Mouse (Mus musculus) ES-E14 (cell line): Measurements from ENCODE around the gene Eif4e1b. TPM values are rescaled to one million over a fixed set of nuclear protein-coding genes. Genes with fewer than 3 reads are reported as not detected.

ENCODE experiments used
- DNase-seq: peaks from one replicate; pipeline ENCODE4 v3.0.0-alpha.2; 2013; ENCODE audit warnings: low read depth, low spot score
- H3K27ac ChIP-seq: 2 replicates; pipeline ENCODE4 v1.5.1; 2012; ENCODE audit warnings: low read depth, mild to moderate bottlenecking, low read length, moderate library complexity, mixed read lengths; ENCODE audit not compliant: poor library complexity, insufficient read depth, severe bottlenecking
- H3K36me3 ChIP-seq: 2 replicates; pipeline ENCODE4 v1.6.1; 2012; ENCODE audit warnings: mild to moderate bottlenecking, low read length, moderate library complexity, mixed read lengths; ENCODE audit not compliant: control insufficient read depth, poor library complexity, insufficient read depth, severe bottlenecking
- H3K4me1 ChIP-seq, 2 experiments: fragments of 150-350 bp in 1 of 2; sonication (generic) in 1 of 2; 2 replicates each; pipeline ENCODE4 v1.6.1; 2012; ENCODE audit warnings: low read length in 2 of 2, mild to moderate bottlenecking in 1 of 2, mixed read lengths in 1 of 2; ENCODE audit not compliant: control insufficient read depth in 2 of 2, insufficient read depth in 2 of 2, poor library complexity in 1 of 2
- H3K4me3 ChIP-seq, 2 experiments: fragments of 150-350 bp in 1 of 2; sonication (generic) in 1 of 2; 2 replicates each; pipeline ENCODE4 v1.5.1; 2012; ENCODE audit warnings: low read length in 2 of 2, low read depth in 1 of 2, mild to moderate bottlenecking in 1 of 2, mixed read lengths in 1 of 2; ENCODE audit not compliant: insufficient read depth in 1 of 2, poor library complexity in 1 of 2, severe bottlenecking in 1 of 2
- H3K9ac ChIP-seq: 2 replicates; pipeline ENCODE4 v1.6.1; 2012; ENCODE audit warnings: low read depth, mild to moderate bottlenecking, low read length, mixed read lengths; ENCODE audit not compliant: poor library complexity, insufficient read depth, severe bottlenecking
- H3K9me3 ChIP-seq: fragments of 150-350 bp; sonication (generic); 2 replicates; pipeline ENCODE4 v1.6.1; 2012; ENCODE audit warnings: low read depth, mild to moderate bottlenecking, low read length; ENCODE audit not compliant: control insufficient read depth, insufficient read depth
- CHD2 ChIP-seq: IDR thresholded peaks from 2 replicates; pipeline ENCODE4 v1.6.1; 2014; ENCODE audit warnings: mild to moderate bottlenecking, low read depth, low read length, inconsistent platforms
- HCFC1 ChIP-seq: IDR thresholded peaks from 2 replicates; pipeline ENCODE4 v1.6.1; 2012; ENCODE audit warnings: low read length, inconsistent platforms, borderline replicate concordance; ENCODE audit not compliant: insufficient read depth
- MAFK ChIP-seq: IDR thresholded peaks from 2 replicates; pipeline ENCODE4 v1.6.1; 2014; ENCODE audit warnings: mild to moderate bottlenecking, low read depth, low read length, inconsistent platforms; ENCODE audit not compliant: insufficient read depth
- ZC3H11A ChIP-seq: IDR thresholded peaks from 2 replicates; pipeline ENCODE4 v1.6.1; 2012; ENCODE audit warnings: low read depth, mild to moderate bottlenecking, inconsistent platforms, low read length, borderline replicate concordance
- ZNF384 ChIP-seq: IDR thresholded peaks from 2 replicates; pipeline ENCODE4 v1.6.1; 2012; ENCODE audit warnings: low read depth, low read length, inconsistent platforms
- in situ Hi-C, 2 experiments: fragments of 600-800 bp; cut with MboI; formaldehyde crosslinking; loops; one replicate each; pipeline ENCODE4 v1.15.1; 2025; ENCODE audit warnings: low sequenced_read_pairs in 2 of 2, inconsistent platforms in 1 of 2; ENCODE audit not compliant: unreplicated experiment in 2 of 2
- total RNA-seq: library from RNA; depleted of rRNA; stranded (reverse); fragments of 300-350 nt; gene quantifications from 2 replicates; pipeline ENCODE4 v1.2.3, GENCODE M21; 2012

Eif4e1b gene
- total RNA-seq, 1 experiment, result 0.54 TPM

- no peak overlapping the region for H3K9ac ChIP-seq
- H3K36me3 ChIP-seq, result no peaks in the 10 kb centered on the region
- H3K9me3 ChIP-seq, result no peaks in the 10 kb centered on the region
- TF ChIP-seq HCFC1 (no peak), ZNF384 (no peak), MAFK (no peak), ZC3H11A (no peak), CHD2 (no peak)
- H3K4me1 ChIP-seq, result 0 out of 4 replicates have a peak, but pooled peaks cover 0 to 2% of the 10 kb centered on the region in 2 experiments
- in situ Hi-C loops, result no loop called here
- DNase-seq, result no peak
- no peak overlapping the region for H3K4me3 ChIP-seq
- no peak overlapping the region for H3K27ac ChIP-seq
Observed at GRCm38 (mm10) chr13:54746896-54747295, 36.9 kb upstream of the Eif4e1b start.

- H3K27ac ChIP-seq, result no peak overlapping the region
- H3K9ac ChIP-seq, result no peak overlapping the region
- in situ Hi-C loops, result no loop called here
- 0 out of 4 replicates have a peak, but pooled peaks cover 0 to 2% of the 10 kb centered on the region in 2 experiments for H3K4me1 ChIP-seq
- H3K4me3 ChIP-seq, result no peak overlapping the region
- no peak for TF ChIP-seq CHD2
- no peak for TF ChIP-seq ZC3H11A
- TF ChIP-seq MAFK, result no peak
- TF ChIP-seq ZNF384, result no peak
- no peak for TF ChIP-seq HCFC1
- no peaks in the 10 kb centered on the region for H3K36me3 ChIP-seq
- no peaks in the 10 kb centered on the region for H3K9me3 ChIP-seq
- DNase-seq, result no peak
Observed at GRCm38 (mm10) chr13:54748190-54748589, 35.6 kb upstream of the Eif4e1b start.

GRCm38 (mm10) chr13:54748721-54749060 is 35.1 kb upstream of the Eif4e1b start:
- Histone ChIP-seq H3K4me1 (0 out of 4 replicates have a peak, but pooled peaks cover 0 to 2% of the 10 kb centered on the region in 2 experiments), H3K9ac (no peak overlapping the region), H3K4me3 (no peak overlapping the region), H3K36me3 (no peaks in the 10 kb centered on the region), H3K9me3 (no peaks in the 10 kb centered on the region), H3K27ac (no peak overlapping the region)
- TF ChIP-seq ZNF384, result no peak
- in situ Hi-C loops, result no loop called here
- DNase-seq, result no peak

GRCm38 (mm10) chr13:54749061-54749863 is 34.5 kb upstream of the Eif4e1b start:
- H3K9ac ChIP-seq, result peak overlapping the region; percentile 52
- H3K27ac ChIP-seq, result no peak overlapping the region
- H3K36me3 ChIP-seq, result no peaks in the 10 kb centered on the region
- DNase-seq, result no peak
- in situ Hi-C loops, result no loop called here
- TF ChIP-seq CHD2 (no peak), MAFK (no peak), ZC3H11A (no peak), HCFC1 (no peak), ZNF384 (no peak)
- peaks cover 0 to 2% of the 10 kb centered on the region in 2 experiments; a peak in 1 of 4 replicates for H3K4me1 ChIP-seq
- peak overlapping the region; percentile 79 to 89 for H3K4me3 ChIP-seq
- no peaks in the 10 kb centered on the region for H3K9me3 ChIP-seq
